Mouse (Mus musculus) adrenal gland, postnatal 25 days (tissue): ENCODE results near the gene Fut4. TPM values are rescaled to one million over a fixed set of nuclear protein-coding genes. Genes with fewer than 3 reads are reported as not detected.

Source experiments
- DNase-seq: peaks from one replicate; pipeline ENCODE4 v3.0.0; 2021; ENCODE audit warnings: mixed read lengths
- long read RNA-seq: library from polyadenylated mRNA; stranded (forward); transcript quantifications from one replicate; pipeline ENCODE4 v2.0.0, GENCODE M21; 2021
- total RNA-seq: library from RNA; stranded (reverse); gene quantifications from 2 replicates; pipeline ENCODE4 v1.2.3, GENCODE M21; 2021

Fut4 gene
- 0.95 and 1.3 TPM in 2 replicates for total RNA-seq
- long read RNA-seq, full-length matches to known transcripts, result 2 of 2 reads
- long read RNA-seq, partial matches to known transcripts, result 0 of 2 reads
- long read RNA-seq, other reads (novel, unspliced or antisense), result 0 of 2 reads

DNA sequence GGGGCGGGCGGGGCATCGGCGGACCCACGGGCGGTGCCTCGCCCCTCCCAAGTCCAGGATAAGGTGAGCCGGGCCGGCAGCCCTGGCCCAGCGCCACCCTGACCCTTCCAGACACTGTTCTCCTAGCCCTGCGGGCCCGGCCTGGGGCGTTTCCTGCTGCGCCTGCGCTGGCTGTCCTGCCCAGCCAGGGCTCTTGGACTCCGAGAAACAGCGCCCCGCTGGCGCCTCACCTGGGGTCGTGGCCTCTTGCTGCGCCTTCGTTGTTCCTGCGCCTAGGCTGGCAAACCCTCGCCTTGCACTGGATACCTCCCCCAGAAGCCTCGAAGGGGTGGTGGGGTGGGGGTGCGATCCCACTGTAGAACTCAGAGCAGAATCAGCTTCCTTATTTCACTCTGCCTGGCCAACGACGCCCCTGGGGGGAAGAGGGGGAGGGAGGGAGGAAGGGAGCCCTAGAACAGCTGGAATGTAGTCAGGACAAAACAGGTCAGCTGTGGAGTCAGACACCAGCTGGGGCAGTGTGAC, at the start of gene Fut4:
Gene Fut4 (minus strand): TSS at position 393 of the 522 bp plus-strand sequence.
- peak; percentile 66 for DNase-seq

DNA sequence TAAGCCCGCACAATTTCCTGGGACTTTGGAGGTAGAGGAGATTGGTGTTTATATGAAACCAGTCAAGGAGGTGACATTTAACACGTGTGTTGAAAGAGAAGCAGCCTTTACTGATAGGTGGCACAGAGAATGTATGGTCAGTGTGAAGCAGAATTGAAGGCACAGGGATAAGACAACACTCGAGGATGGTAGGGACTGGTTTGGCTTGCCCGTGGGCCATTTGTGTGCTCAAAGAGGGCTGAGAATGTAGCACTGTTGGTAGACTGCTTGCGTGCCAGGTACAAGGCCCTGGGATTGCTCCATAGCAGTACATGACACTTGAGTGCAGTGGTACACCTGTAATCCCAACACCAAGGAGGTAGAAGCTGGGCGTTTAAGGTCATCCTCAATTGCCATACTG, 35.2 kb upstream of the Fut4 start:
- DNase-seq, result no peak

GRCm38 (mm10) chr9:14784039-14785002, 32.1 kb upstream of the Fut4 start, which contains the start of the genes Mre11a and Ankrd49:
TSS of gene Mre11a (plus strand) at chr9:14784654.
TSS of gene Ankrd49 (minus strand) at chr9:14784856.
- DNase-seq, result peak; percentile 85

DNA sequence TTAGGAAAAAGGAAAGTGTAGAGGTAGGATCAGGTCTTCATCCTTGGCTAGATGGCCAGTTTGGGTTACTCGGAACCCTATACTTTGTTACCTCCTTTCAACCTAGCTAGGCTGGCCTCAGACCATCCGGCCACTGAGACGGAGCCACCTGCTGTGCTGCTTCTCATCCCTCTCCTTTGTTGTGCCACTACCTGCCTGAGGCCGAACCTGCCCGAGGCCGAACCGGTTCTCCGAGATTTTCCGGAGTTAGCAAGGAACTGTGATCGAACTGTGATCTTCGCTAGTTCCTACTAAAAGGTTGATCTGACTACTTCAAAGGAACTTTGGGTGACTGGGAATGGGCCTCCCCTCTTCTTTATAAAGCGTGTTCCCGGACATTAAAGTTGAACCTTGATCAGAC, 26.1 kb upstream of the Fut4 start:
- no peak for DNase-seq

GRCm38 (mm10) chr9:14773813-14774212, 21.6 kb upstream of the Fut4 start:
- no peak for DNase-seq

- DNase-seq, result no peak
These were observed 19.9 kb upstream of the Fut4 start for GRCm38 (mm10) chr9:14772074-14772473.

DNA sequence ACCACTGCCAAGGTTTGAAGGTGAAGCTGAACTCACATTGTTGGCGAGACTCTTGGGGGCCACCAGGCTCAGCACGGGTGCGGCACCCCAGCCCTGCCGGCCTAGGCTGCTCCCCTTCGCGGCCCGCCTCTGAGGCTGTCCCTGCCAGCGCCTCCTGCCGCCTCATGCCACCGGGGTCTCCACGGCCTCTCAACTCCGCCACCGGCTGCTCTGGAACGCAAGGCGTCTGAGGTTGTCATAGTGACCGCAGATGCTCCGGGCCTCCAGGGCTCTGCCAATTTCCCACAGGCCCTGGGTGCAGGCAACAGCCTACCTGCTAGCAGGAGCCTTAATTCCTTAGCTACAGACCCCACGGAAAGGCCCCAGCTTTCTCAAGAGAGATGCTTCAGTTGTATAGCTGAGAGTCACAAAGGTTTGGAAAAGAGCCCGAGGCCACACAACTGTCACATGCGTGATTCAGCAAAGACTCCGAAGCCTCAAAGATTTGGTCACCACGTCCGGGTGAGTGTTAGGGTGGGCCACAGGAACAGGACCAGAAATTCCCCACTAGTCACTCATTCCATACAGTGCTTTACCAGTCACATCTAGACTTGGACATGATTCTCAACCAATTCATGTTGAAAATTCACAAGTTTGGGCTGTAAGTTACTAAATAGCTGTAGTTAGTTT, 18.7 kb upstream of the Fut4 start, which contains the start of gene 1700012B09Rik:
Gene 1700012B09Rik (minus strand): TSS at position 228 of the 669 bp plus-strand sequence.
- DNase-seq, result no peak

- DNase-seq, result no peak
These were observed 17.6 kb upstream of the Fut4 start for GRCm38 (mm10) chr9:14769811-14770210.

GRCm38 (mm10) chr9:14764765-14765164, 12.6 kb upstream of the Fut4 start:
- DNase-seq, result peak; percentile 47

DNA sequence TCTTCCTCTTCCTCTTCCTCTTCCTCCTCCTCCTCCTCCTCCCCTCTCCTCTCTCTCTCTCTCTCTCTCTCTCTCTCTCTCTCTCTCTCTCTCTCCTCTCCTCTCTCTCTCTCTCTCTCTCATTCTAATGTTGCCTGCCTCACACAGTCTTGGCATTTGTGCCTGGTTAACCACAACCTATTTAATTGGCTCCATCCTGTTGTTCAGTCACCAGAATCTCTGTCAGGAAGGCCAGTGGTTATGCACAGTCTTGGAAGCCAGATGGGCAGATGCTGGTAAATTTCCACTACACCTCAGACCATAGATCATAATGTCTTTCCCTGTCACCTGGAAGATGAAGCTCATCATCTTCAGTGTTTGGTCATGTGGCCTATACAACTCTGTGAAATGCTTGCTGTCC, 7.1 kb upstream of the Fut4 start:
- no peak for DNase-seq

DNA sequence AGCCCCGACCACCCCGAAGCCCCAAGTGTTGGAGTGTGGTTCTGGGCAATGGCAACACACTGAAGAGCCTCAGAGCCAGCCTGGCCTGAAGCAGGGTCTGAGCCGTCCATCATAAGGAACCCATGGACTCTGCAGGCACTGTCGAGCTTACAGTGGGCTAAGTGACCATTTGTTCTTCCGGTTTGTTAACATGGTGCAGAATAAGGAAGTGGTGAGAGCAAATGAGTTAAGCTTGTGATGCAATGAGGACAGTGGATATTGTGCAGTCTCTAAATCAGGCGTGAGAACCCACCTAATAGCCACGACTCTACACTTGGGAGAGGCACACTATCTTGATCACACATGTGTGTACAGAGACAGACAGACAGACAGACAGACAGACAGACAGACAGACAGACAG, 6.4 kb upstream of the Fut4 start:
- no peak for DNase-seq

DNA sequence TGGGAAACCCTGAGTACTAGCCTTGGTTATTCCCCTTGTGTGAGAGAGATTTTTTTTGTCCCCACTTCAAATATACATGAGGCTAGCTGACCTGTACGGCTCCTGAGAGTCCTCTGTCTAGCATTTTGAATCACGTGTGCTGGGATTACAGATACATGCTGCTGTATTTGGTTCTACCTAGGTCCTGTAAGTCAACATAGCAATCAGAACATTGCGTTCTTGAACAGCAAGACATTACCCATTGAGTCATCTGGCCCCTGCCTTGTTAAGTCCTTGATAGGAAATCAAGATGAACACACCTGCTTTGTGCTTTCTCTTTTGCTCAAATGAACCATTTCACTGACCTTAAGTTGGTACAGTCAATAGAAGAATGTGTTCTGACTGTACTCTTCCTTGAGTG, 2.3 kb upstream of the Fut4 start:
- DNase-seq, result no peak

DNA sequence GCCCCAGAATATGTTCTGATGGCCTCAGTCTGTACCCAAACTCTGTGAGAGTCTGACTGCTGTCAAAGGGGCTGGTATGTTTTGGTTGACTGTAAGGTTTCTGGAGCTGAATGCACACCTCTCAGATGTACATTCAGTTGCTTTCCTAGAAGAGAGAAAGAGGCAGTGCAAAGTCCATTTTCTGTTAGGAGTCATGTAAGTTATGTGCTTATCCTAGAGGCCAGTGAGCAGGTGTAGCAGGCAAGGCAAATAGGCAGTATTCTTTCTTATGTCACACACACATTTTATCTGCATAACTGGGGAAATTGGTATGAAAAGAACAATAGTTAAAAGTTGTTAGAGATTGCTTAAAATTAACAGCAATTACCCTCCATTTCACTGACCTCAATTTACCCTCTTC, 1.8 kb upstream of the Fut4 start:
- no peak for DNase-seq

DNA sequence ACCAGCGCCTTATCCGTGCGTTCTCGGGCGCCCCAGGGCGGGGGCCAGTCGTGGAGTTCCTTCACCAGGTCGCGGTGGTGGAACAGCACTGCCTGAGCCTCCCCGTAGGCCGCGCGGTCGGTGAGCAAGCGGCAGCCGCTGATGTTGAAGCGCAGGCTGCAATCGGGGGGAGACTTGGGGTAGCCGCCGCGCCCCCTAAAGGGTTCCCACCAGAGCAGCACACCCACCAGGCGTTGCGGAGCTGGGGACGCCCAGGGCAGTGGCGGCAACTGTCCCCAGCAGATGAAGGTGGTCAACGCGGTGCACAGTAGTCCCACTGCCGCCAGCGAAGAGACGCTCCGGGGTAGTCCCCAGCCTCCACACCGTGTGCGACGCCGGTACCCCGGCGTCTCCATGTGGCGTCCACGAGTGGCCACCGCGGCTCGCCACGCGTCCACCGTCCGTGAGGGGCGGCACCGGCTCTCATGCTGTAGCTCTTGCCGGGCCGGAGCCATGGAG, 641 bp downstream of the Fut4 start:
- peak; percentile 37 for DNase-seq

DNA sequence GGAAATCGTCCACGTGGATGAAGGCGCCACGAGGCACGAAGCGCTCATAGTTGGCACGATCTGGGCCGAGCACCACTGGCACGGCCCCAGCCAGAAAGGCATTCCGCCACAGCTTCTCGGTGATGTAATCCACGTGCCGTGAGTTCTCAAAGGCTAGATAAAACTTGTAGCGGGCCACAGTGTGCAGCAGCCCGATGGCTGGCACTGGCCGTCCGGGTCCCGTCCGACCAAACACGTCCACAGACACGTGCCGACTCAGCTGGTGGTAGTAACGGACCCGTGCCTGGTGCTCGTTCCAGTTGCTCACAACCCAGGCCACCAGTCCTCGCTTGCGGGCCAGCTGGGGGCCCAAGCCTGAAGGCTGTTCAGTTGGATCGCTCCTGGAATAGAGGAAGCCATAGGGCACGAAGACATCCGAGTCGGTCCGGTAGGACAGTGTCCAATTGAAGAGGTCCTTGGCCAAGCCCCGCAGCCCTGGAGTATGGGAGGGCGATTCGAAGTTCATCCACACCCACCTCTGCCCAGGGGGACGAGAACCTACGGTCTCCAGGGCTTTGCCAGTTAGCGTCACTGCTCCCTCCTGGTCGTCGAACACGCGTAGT, 1.2 kb downstream of the Fut4 start:
- peak; percentile 21 for DNase-seq

GRCm38 (mm10) chr9:14740151-14740924, 11.9 kb downstream of the Fut4 start, which contains the start of gene Piwil4:
TSS of gene Piwil4 (minus strand) at chr9:14740733.
- DNase-seq, result no peak

DNA sequence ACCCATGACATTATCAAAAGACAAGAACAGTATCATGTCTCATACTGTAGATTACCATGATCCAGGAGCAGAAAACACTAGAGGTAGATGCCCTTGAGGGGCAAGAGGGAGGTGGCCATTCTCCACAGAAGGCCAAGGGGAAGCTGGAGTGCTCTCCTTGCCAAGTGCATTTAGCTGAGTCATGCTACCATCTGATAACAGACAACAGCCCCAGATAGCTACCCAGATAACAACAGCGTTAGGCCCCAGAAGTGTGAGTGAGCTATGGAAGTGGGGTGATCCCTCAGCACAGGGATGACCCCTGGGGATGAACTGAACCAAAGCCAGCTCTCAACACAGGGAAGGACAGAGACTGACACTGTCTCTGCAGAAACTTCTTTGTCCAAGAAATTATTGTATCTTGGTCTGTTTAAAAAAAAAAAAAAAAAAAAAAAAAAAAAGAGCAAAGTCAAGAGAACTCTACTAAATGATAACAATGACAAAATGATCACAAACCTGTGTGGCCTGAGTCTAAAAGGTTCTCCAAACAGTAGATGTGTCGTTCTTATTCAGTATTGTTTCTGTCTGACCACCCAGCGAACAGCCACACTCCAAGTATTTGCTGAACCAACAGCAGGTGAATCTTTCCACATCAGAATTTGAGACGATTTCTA, 12.6 kb downstream of the Fut4 start:
- DNase-seq, result no peak

DNA sequence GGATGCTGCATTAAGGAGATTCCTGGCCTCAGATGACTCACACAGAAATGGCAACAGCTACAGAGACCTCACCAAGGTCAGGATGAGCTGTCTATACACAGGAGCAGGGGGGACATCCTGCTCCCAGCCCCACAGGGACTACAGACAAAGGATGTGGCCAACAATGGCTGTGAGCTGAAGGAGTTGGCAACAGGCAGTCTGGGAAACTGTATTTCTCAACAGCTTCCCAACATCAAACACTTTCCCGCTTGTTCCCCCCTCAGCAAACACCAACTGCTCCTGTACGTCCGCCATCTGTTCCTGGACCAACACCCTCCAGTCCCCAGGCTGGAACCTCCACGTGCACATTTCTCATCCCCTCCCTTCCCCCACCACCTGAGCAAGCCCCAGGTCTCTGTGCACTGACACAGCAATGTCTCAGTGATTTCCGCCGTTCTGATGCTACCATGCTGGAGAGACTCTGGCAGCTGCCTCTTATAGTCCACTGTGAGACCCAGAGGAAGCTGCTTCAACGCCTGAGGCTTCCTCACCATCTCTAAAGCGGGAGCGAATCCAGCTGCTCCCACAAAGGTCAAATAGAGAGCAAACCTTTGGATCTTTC, 21.2 kb downstream of the Fut4 start:
- DNase-seq, result no peak

GRCm38 (mm10) chr9:14728365-14728764, 23.8 kb downstream of the Fut4 start:
- DNase-seq, result no peak

DNA sequence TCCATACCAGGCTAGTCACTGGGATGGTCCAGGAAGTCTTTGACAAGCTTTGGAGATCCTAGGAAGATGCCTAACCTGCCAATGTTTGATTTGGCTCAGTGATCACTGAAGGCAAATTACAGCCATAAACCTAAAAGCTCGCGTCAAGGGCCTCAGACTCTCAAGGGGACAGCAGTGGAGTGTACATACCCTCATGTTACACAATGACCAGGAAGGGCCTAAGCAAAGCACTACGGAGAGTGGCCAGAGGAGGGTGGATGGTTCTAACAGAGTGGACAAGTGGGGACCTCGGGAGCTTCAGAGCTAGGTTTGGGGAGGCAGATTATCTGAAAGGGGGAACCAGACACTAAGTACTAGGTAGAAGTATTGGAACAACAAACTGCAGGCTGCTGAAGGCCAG, 25.6 kb downstream of the Fut4 start:
- DNase-seq, result no peak
